Comparison of ENCODE assay signal across 24 mouse cellular contexts in the genomic region with DNA sequence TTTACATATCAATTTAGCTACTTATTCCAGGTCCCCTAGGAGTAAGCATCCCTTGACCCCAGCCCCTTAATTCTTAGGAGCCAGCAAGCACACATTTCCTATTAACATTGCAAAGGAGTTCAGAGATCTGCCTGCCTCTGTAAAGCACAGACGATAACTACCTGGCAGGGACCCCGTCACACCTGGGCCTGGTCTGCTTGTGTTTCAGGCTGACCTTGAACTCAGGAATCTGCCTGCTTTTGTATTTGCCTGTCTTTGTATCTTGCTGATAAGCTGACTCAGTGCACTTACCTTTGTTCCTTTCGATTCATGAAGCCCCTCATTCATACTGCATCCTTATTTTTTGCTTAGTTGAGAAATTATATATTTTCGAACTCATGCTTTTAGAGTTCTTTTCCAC. TPM values are rescaled to one million over a fixed set of nuclear protein-coding genes. Genes with fewer than 3 reads are reported as not detected.
"Had no signal": no experiment of that assay in that cellular context is flagged by ENCODE, and none has a peak within 500 bp of the region (broad histone marks: within the 10 kb centered on the region; RNA-seq: fewer than 3 reads in every experiment).

No protein-coding gene starts in this region.

- H3K4me3 ChIP-seq: midbrain, embryonic 10.5 days; midbrain, embryonic 12.5 days; myocyte; neural tube, embryonic 13.5 days; neural tube, embryonic 15.5 days; stomach, embryonic 15.5 days had no signal

- H3K9ac ChIP-seq: lung, embryonic 14.5 days; midbrain, embryonic 12.5 days; neural tube, embryonic 13.5 days; neural tube, embryonic 15.5 days; stomach, embryonic 15.5 days had no signal

- ATAC-seq: midbrain, embryonic 16.5 days had no signal

- H3K27ac ChIP-seq: midbrain, embryonic 10.5 days; midbrain, embryonic 12.5 days; neural tube, embryonic 13.5 days; neural tube, embryonic 15.5 days; stomach, embryonic 15.5 days; stomach, postnatal 0 days had no signal

- H3K9me3 ChIP-seq: midbrain, embryonic 10.5 days; midbrain, embryonic 12.5 days; neural tube, embryonic 13.5 days; neural tube, embryonic 15.5 days; stomach, embryonic 15.5 days had no signal

- H3K27me3 ChIP-seq: midbrain, embryonic 12.5 days; neural tube, embryonic 13.5 days; neural tube, embryonic 15.5 days; stomach, embryonic 15.5 days had no signal

- H3K4me1 ChIP-seq: midbrain, embryonic 10.5 days; midbrain, embryonic 12.5 days; neural tube, embryonic 13.5 days; neural tube, embryonic 15.5 days; stomach, embryonic 15.5 days had no signal

- H3K36me3 ChIP-seq: stomach, embryonic 15.5 days had no signal

- DNase-seq: lung, adult 18-20 months; lung, embryonic 14.5 days; lung, postnatal 10 days; lung, postnatal 4 days; midbrain, embryonic 14.5 days; retina, postnatal 1 day; right cerebral cortex, adult 18-20 months; right cerebral cortex, postnatal 14 days; thymus, adult 2 months; thymus, postnatal 36 days had no signal

- H3K4me2 ChIP-seq: lung, embryonic 14.5 days; midbrain, embryonic 12.5 days; neural tube, embryonic 13.5 days; neural tube, embryonic 15.5 days; stomach, embryonic 15.5 days had no signal

RNA-seq across cellular contexts. Expression of gene Msmb, which starts 34.9 kb away (rescaled TPM):
- total RNA-seq: megakaryocyte, adult 5-6 weeks; megakaryocyte-erythroid progenitor cell, adult 5-6 weeks had no signal
- polyA plus RNA-seq: lung, embryonic 14.5 days; lung, embryonic 16.5 days; midbrain, embryonic 10.5 days; midbrain, embryonic 12.5 days; midbrain, embryonic 14.5 days; midbrain, embryonic 16.5 days; myocyte; neural tube, embryonic 11.5 days; neural tube, embryonic 13.5 days; neural tube, embryonic 15.5 days; spleen, adult 2 months; stomach, embryonic 15.5 days; stomach, postnatal 0 days; testis, adult 2 months; thymus, adult 2 months had no signal
